Mouse (Mus musculus) testis, postnatal 14 days (tissue): ENCODE data around the gene Ikzf4.

Experiments
- DNase-seq: peaks from one replicate; pipeline ENCODE4 v3.0.0; 2021; ENCODE audit warnings: low spot score

The Ikzf4 gene

DNA sequence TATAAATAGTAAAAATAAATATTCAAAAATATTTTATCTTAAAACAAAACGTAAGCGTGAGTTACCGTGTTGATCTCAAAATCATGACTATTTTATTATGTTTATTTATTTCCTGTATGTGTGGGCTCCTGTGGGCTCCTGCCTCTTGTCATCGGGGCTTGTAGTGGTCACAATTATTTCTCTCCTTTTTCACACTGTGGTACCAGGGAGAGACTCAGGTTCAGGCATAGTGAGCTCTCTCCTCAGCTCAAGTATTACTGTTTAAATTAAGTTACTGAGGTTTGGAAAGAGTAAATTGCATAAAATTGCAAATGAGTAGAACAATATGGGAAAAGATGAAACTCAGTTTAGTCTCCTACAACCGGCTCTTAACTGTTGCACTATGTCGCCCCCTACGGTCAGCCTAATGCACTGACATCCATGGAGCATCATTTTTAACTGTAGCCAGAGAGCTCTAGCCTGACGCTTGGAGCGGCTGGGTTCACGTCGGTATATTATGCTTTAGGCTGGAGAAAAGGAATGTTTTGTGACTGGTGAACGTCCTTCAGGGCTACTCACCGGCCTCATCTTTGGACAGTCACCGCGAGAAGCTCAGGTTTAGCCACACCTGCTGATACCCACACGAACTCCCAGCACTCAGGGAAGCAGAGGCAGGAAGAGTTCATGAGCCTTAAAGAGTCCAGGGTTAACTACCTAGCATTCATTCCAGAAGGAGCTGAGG lies 33.2 kb downstream of the Ikzf4 start:
- peak; percentile 65 for DNase-seq

DNA sequence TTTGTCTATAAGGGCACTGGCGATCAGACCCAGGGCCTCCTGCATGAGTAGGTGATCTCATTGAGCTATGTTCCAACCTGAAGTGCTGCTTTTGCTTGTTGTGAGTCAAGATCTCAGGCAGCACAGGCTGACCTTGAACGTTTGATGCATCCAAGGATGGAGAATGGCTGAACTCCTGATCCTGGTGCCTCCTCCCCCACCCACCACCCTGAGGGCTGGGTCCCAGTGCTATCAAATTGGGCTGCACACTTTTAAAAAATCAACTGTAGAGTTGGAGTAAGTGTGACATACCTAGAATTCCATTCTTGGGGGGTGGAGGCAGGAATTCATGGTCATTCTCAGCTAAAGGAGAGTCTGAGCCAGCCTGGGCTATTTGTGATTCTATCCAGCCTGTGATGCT lies 39.3 kb downstream of the Ikzf4 start:
- no peak for DNase-seq

DNA sequence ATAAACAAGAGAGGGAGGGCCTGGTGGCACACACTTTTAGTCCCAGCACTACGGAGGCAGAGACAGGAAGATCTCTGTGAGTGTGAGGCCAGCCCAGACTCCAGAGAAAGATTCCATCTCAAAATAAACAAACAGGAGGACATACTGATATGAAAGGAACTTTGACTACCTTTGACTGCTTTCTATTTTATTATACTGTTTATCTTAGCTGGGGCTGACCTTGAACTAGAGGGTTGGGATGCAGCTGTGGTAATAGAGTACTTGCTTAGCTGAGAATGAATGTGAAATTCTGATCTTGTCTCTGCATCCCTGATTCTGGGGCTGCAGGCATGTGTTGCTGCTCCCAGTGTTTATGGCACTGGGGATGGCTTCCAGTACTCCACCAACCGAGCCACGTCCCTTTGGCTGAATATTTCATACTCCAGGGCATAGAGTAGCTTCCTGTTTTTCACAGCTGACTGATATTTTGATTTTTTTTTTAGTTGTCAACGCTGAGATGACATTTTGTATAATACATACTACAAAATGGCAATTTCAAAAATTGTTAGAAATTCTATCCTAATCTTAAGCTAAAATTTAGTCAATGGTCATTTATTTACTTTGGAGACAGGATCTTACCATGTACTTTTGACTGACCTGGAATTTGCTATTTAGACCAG lies 43.2 kb downstream of the Ikzf4 start:
- DNase-seq = no peak

DNA sequence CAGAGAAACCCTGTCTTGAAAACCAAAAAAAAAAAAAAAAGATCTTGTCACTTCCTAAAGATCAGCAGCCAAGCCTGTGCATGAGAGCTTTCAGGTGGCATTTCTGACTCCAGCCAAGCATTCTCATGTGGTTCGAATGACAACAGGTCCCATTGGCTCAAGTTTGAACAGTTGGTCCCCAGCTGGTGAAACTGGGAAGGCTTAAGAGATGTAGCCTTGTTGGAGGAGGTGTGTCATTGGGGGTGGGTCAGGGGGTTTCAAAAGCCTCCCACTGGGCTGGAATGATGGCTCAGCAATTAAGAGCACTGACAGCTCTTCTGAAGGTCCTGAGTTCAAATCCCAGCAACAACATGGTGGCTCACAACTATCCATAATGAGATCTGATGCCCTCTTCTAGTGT lies 44.3 kb downstream of the Ikzf4 start:
- DNase-seq = no peak

DNA sequence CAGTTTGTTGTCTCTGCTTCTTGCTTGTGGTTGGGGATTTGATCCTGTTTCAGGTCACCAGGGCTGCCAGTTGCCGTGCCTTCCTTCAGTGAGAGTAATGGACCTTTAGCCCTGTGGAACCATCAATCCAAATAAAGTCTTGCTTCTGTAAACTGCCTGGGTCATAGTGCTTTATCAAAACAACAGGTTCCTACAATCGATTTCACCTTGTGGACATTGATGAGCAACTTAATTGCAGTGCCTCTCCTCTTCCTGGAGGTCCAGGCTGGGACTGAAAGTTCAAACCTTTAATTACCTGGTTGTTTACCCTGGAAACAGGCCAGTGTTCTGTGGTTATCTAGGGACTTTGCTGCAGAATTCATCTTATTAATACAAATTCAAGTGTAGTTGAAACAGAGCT lies 47.3 kb downstream of the Ikzf4 start:
- no peak for DNase-seq

GRCm38 (mm10) chr10:128592797-128593196 lies 53.0 kb downstream of the Ikzf4 start:
- DNase-seq = no peak

DNA sequence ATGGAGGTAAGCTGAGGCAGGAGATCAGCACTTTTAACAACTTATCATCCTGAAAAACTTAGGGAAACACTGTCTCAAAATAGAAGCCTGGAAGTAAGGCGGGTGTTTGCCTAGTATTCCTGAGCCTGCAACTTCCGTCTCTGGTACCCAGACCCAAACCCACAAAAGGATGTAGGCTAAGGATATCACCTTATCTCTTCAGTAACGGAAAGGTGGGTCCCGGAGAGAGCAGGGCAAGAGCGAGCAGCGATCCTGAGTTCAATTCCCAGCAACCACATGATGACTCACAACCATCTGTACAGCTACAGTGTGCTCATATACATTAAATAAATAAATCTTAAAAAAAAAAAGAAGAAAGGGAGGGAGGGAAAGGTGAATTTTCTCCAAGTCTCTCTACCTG lies 54.4 kb downstream of the Ikzf4 start:
- no peak for DNase-seq

GRCm38 (mm10) chr10:128590193-128590690 lies 55.5 kb downstream of the Ikzf4 start:
- peak; percentile 68 for DNase-seq

GRCm38 (mm10) chr10:128589464-128590192 lies 56.2 kb downstream of the Ikzf4 start, which contains the start of gene Erbb3:
TSS of gene Erbb3 (minus strand) at chr10:128589652.
- DNase-seq = peak; percentile 51

DNA sequence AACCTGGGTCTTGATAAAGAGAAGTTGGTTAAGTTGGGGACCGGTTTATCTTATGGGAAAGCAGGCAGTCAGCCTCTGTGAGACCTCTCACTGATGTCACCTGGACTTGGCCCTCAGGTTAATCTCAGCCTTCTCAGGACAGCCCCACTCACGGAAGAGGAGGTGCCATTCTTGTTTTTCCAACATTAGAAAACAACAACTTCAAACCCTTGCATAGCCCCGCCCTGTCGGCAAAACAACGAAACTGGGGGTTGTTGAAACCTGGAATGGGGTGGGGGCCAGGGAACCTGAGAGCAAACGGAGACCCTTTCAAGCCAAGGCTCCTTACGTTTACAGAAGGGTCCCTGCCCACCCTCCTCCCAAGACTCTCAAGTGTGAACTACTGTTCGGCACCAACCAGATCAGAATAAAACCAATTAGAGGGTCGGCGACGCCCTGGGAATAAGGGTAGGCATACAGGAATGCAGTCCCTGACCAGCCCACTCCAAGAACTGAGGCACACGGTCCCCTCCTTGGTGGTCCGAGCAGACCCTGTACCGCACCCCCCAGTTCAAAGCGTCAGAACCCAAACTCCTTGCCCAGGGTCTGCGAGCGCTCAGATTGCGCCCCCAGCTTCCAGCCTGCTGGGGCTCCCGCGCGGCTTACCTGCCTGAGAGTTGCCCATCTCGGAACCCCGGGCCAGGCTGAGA lies 56.9 kb downstream of the Ikzf4 start:
- no peak for DNase-seq

DNA sequence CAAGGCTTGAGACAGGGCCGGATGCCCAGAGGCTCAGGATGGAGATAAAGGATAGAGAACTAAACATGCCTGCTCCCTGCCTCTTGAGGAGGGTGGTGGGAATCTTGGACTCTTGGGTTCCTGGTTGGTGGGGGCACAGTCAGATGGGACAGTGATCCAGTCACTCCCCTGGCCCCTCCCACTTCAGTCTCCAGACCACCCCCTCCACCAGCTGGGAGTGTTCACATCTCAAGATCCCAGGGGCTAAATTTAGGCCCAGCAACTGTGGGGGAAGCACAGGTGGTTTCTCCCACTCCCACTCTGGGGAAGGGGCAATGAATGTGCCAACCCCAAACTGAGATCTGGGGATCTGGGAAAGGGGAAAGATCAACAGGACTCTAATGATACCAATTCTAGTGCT lies 57.7 kb downstream of the Ikzf4 start:
- DNase-seq = no peak

DNA sequence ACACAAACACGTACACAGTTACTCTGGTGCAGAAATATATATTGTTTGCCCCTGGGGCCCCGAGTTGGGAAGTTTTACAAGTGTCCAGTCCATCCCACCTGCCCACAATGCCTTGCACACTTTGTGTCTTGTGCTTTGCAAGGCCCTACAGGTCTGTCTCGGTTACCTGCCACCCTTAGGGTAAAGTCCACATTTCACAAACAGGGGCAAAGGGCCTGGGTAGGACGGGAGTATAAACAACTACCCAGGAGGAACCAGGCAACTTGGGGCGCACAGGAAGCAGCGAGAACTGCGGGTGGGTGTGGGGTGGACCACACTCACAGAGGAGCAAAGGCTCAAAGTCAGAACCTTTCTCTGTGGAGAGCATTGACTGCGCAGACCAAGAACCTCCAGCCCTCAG lies 58.1 kb downstream of the Ikzf4 start:
- no peak for DNase-seq

DNA sequence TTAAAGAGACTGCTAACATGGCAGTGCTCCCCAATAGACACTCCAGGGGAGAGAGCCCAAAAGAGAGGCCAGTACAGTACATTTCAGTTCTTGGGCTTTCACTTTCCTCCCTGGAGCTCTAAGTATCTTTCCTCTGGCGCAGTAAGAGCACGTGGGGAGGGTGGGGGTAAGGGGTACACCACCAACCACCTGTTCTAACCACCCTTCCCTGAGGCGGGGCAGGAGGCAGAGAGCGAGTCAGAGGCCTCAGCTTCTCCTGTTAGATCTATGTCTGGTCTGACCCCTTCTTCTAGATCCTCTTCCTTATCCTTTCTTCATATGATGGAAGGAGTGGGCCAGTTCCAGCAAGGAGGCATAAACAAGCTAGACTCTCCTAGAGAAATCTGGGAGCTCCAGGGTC lies 58.7 kb downstream of the Ikzf4 start:
- no peak for DNase-seq

DNA sequence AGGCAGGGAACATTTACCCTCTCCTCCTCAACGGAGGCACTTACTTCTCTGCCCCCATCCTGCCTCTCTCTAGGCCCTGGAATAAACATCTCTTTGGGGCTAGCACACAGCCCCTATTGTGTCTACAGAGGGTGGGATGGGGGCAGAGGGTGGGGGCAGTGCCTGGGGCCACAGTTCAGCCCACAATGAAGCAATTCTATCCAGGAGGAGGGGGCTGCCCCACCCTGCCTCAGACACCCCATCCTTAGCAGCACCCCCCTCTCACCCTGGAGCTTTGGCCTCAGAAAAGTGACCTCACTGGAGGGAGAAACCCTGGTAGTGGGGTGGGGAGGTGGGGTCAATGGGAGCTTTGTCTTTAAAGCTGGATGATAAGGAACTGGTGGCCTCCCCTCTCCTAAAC lies 59.2 kb downstream of the Ikzf4 start:
- no peak for DNase-seq

GRCm38 (mm10) chr10:128584386-128584785 lies 61.4 kb downstream of the Ikzf4 start:
- DNase-seq = peak; percentile 42

GRCm38 (mm10) chr10:128583644-128584043 lies 62.1 kb downstream of the Ikzf4 start:
- peak; percentile 40 for DNase-seq
